Mouse (Mus musculus) frontal cortex, adult 2 months (tissue): Measurements from ENCODE around the gene Daam1. TPM values are rescaled to one million over a fixed set of nuclear protein-coding genes. Genes with fewer than 3 reads are reported as not detected.
"Not testable (repeated sequence)": the region's sequence is repeated elsewhere in the genome, so short reads cannot be mapped to it uniquely, and the experiment has no call there.

Experiments used
- DNase-seq, 2 experiments: peaks; one replicate each; pipeline ENCODE4 v3.0.0; 2022; ENCODE audit warnings: low spot score in 1 of 2; ENCODE audit errors: extremely low spot score in 1 of 2
- polyA plus RNA-seq: library from polyadenylated mRNA; depleted of rRNA; stranded (reverse); fragments of >200 nt; gene quantifications from 2 replicates; pipeline ENCODE4 v1.2.3, GENCODE M21; 2012

Gene Daam1
- polyA plus RNA-seq, 1 experiment = 27.2 TPM

GRCm38 (mm10) chr12:71832225-71832624 is 1.3 kb downstream of the Daam1 start:
- DNase-seq = peak; percentile 57 to 74

GRCm38 (mm10) chr12:71834041-71834440 is 3.2 kb downstream of the Daam1 start:
- no peak for DNase-seq

- DNase-seq = no peak
Observed at GRCm38 (mm10) chr12:71835966-71836668, 5.2 kb downstream of the Daam1 start.

- DNase-seq = no peak
Observed at GRCm38 (mm10) chr12:71836776-71837175, 5.9 kb downstream of the Daam1 start.

- no peak for DNase-seq
Observed at GRCm38 (mm10) chr12:71837576-71837975, 6.7 kb downstream of the Daam1 start.

- no peak for DNase-seq
Observed at GRCm38 (mm10) chr12:71838230-71838629, 7.4 kb downstream of the Daam1 start.

GRCm38 (mm10) chr12:71839653-71840052 is 8.8 kb downstream of the Daam1 start:
- DNase-seq = no peak

GRCm38 (mm10) chr12:71840430-71841186 is 9.7 kb downstream of the Daam1 start:
- no peak for DNase-seq

GRCm38 (mm10) chr12:71842006-71842405 is 11.1 kb downstream of the Daam1 start:
- DNase-seq = no peak

GRCm38 (mm10) chr12:71842588-71842987 is 11.7 kb downstream of the Daam1 start:
- DNase-seq = no peak

GRCm38 (mm10) chr12:71845486-71845885 is 14.6 kb downstream of the Daam1 start:
- no peak for DNase-seq

GRCm38 (mm10) chr12:71846416-71846815 is 15.5 kb downstream of the Daam1 start:
- DNase-seq = not testable (repeated sequence)

GRCm38 (mm10) chr12:71847024-71847423 is 16.1 kb downstream of the Daam1 start:
- not testable (repeated sequence) for DNase-seq

GRCm38 (mm10) chr12:71847617-71848016 is 16.7 kb downstream of the Daam1 start:
- no peak for DNase-seq

- no peak for DNase-seq
Observed at GRCm38 (mm10) chr12:71848037-71848776, 17.3 kb downstream of the Daam1 start.

- no peak for DNase-seq
Observed at GRCm38 (mm10) chr12:71849051-71849450, 18.2 kb downstream of the Daam1 start.

- DNase-seq = no peak
Observed at GRCm38 (mm10) chr12:71850135-71850534, 19.3 kb downstream of the Daam1 start.

GRCm38 (mm10) chr12:71852678-71853077 is 21.8 kb downstream of the Daam1 start:
- no peak for DNase-seq

GRCm38 (mm10) chr12:71853694-71854093 is 22.8 kb downstream of the Daam1 start:
- DNase-seq = no peak

- DNase-seq = no peak
Observed at GRCm38 (mm10) chr12:71854191-71854590, 23.3 kb downstream of the Daam1 start.
